Mouse (Mus musculus): Measurements from ENCODE around the gene Prss44.
"Not testable (repeated sequence)": the region's sequence is repeated elsewhere in the genome, so short reads cannot be mapped to it uniquely, and the experiment has no call there.

The Prss44 gene

GRCm38 (mm10) chr9:110813789-110814188 is at the start of gene Prss44:
Prss44 (plus strand) TSS chr9:110813994.
- no peak for ATAC-seq (ENCODE audit: low TSS enrichment)

- ATAC-seq (ENCODE audit: low TSS enrichment): no peak
These were observed 41.5 kb upstream of the Prss44 start for GRCm38 (mm10) chr9:110772336-110772735.

- ATAC-seq (ENCODE audit: low TSS enrichment): no peak
These were observed 39.2 kb upstream of the Prss44 start for GRCm38 (mm10) chr9:110774403-110775268.

- no peak for ATAC-seq (ENCODE audit: low TSS enrichment)
These were observed 38.3 kb upstream of the Prss44 start for GRCm38 (mm10) chr9:110775269-110776022.

- ATAC-seq (ENCODE audit: low TSS enrichment): no peak
These were observed 35.7 kb upstream of the Prss44 start for GRCm38 (mm10) chr9:110778100-110778499.

- ATAC-seq (ENCODE audit: low TSS enrichment): no peak
These were observed 35.2 kb upstream of the Prss44 start for GRCm38 (mm10) chr9:110778559-110778958.

- ATAC-seq (ENCODE audit: low TSS enrichment): no peak
These were observed 34.4 kb upstream of the Prss44 start for GRCm38 (mm10) chr9:110779242-110779913.

- peak; percentile 96 for ATAC-seq (ENCODE audit: low TSS enrichment)
These were observed 32.5 kb upstream of the Prss44 start for GRCm38 (mm10) chr9:110781256-110781721.

- peak; percentile 29; the same call in 1 of the 2 replicates for ATAC-seq (ENCODE audit: low TSS enrichment)
These were observed 32.1 kb upstream of the Prss44 start for GRCm38 (mm10) chr9:110781731-110782130.

GRCm38 (mm10) chr9:110783611-110784010 is 30.2 kb upstream of the Prss44 start:
- ATAC-seq (ENCODE audit: low TSS enrichment): no peak

GRCm38 (mm10) chr9:110788169-110788568 is 25.6 kb upstream of the Prss44 start:
- ATAC-seq (ENCODE audit: low TSS enrichment): no peak

GRCm38 (mm10) chr9:110790462-110790861 is 23.3 kb upstream of the Prss44 start:
- no peak for ATAC-seq (ENCODE audit: low TSS enrichment)

GRCm38 (mm10) chr9:110797013-110797412 is 16.8 kb upstream of the Prss44 start:
- ATAC-seq (ENCODE audit: low TSS enrichment): no peak

- no peak for ATAC-seq (ENCODE audit: low TSS enrichment)
These were observed 15.9 kb upstream of the Prss44 start, which contains the start of gene Prss42 for GRCm38 (mm10) chr9:110797866-110798265. Prss42 (plus strand) TSS chr9:110798166.

- ATAC-seq (ENCODE audit: low TSS enrichment): no peak
These were observed 12.8 kb upstream of the Prss44 start for GRCm38 (mm10) chr9:110800834-110801479.

- ATAC-seq (ENCODE audit: low TSS enrichment): no peak
These were observed 10.5 kb upstream of the Prss44 start for GRCm38 (mm10) chr9:110803294-110803693.

GRCm38 (mm10) chr9:110810051-110810450 is 3.7 kb upstream of the Prss44 start:
- peak; percentile 72; the same call in 1 of the 2 replicates for ATAC-seq (ENCODE audit: low TSS enrichment)

GRCm38 (mm10) chr9:110820546-110820945 is 6.8 kb downstream of the Prss44 start:
- ATAC-seq (ENCODE audit: low TSS enrichment): not testable (repeated sequence)

- no peak for ATAC-seq (ENCODE audit: low TSS enrichment)
These were observed 7.6 kb downstream of the Prss44 start for GRCm38 (mm10) chr9:110821436-110821835.

- ATAC-seq (ENCODE audit: low TSS enrichment): no peak
These were observed 11.6 kb downstream of the Prss44 start for GRCm38 (mm10) chr9:110825426-110825825.

GRCm38 (mm10) chr9:110825832-110826231 is 12.0 kb downstream of the Prss44 start:
- ATAC-seq (ENCODE audit: low TSS enrichment): no peak
